Mouse (Mus musculus) myocyte (in vitro differentiated cells): Measurements from ENCODE around the gene Herpud1.

Source experiments
- E2F4 ChIP-seq: IDR thresholded peaks from one replicate; pipeline ENCODE4 v1.6.1; 2011; ENCODE audit warnings: mild to moderate bottlenecking, control low read depth, moderate library complexity; ENCODE audit not compliant: insufficient read depth
- MAX ChIP-seq: IDR thresholded peaks from one replicate; pipeline ENCODE4 v1.6.1; 2011; ENCODE audit warnings: low read depth, mild to moderate bottlenecking, control low read depth
- MYOD1 ChIP-seq, 3 experiments: IDR thresholded peaks; one replicate each; pipeline ENCODE4 v1.6.1; 2011; ENCODE audit warnings: control low read depth in 2 of 3, low read depth in 2 of 3, mild to moderate bottlenecking in 2 of 3, moderate library complexity in 1 of 3; ENCODE audit not compliant: insufficient read length in 2 of 3, control insufficient read depth in 1 of 3
- MYOG ChIP-seq, 3 experiments: IDR thresholded peaks; one replicate each; pipeline ENCODE4 v1.6.1; 2011; ENCODE audit warnings: control low read depth in 2 of 3, low read depth in 2 of 3, mild to moderate bottlenecking in 2 of 3; ENCODE audit not compliant: insufficient read length in 2 of 3, control insufficient read depth in 1 of 3, insufficient read depth in 1 of 3
- POLR2A ChIP-seq: IDR thresholded peaks from one replicate; pipeline ENCODE4 v1.6.1; 2011; ENCODE audit warnings: low read depth, mild to moderate bottlenecking, control low read depth, moderate library complexity; ENCODE audit not compliant: insufficient read length
- POLR2AphosphoS2 ChIP-seq: IDR thresholded peaks from one replicate; pipeline ENCODE4 v1.6.1; 2011; ENCODE audit warnings: low read depth, control low read depth; ENCODE audit not compliant: insufficient read length
- REST ChIP-seq: IDR thresholded peaks from one replicate; pipeline ENCODE4 v1.6.1; 2011; ENCODE audit warnings: mild to moderate bottlenecking, control low read depth, moderate library complexity; ENCODE audit not compliant: insufficient read depth, insufficient read length
- SRF ChIP-seq: IDR thresholded peaks from one replicate; pipeline ENCODE4 v1.6.1; 2011; ENCODE audit warnings: low read depth; ENCODE audit not compliant: control insufficient read depth, insufficient read length
- TCF12 ChIP-seq: IDR thresholded peaks from one replicate; pipeline ENCODE4 v1.6.1; 2011; ENCODE audit warnings: mild to moderate bottlenecking, control low read depth; ENCODE audit not compliant: poor library complexity, insufficient read depth, severe bottlenecking
- TCF3 ChIP-seq: IDR thresholded peaks from one replicate; pipeline ENCODE4 v1.6.1; 2011; ENCODE audit warnings: low read depth, control low read depth; ENCODE audit not compliant: insufficient read length
- USF1 ChIP-seq: IDR thresholded peaks from one replicate; pipeline ENCODE4 v1.6.1; 2011; ENCODE audit warnings: low read depth, mild to moderate bottlenecking, control low read depth, moderate library complexity

DNA sequence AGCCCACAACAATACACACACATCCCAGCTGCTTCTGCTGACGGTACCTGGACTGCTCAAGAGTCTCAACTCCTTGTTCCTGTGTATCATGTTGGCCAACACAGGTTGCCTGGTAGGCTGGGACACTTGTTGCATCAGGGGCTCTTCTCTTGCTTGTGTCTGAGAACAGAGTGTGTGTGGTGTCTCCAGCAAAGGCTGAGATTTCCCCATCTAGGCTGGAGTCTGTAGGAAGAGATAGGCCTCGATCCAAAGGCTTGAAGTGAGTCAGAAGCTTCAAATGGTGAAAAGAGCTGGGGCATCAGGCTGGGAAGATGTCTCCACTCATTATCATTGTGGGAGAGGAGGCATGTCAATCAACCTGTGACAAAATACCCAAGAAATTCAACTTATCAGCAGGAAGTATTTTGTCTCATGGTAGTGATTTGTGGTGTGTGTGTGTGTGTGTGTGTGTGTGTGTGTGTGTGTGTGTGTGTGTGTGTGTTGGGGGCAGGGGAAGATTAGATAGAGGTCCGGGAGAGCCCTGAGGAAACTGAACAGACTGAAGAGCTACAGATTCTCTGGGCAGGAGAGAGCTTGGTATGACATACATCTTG is 13.2 kb downstream of the Herpud1 start:
- no peak for TF ChIP-seq POLR2A
- peak; percentile 41 for TF ChIP-seq POLR2AphosphoS2
- no peak for TF ChIP-seq MAX
- TF ChIP-seq MYOD1 (IDR thresholded peaks at IDR 0.05; ENCODE audit: control insufficient read depth in 1 of 3, insufficient read length in 2 of 3, low read depth in 2 of 3): no peak
- no peak for TF ChIP-seq USF1
- no peak for TF ChIP-seq TCF3
- TF ChIP-seq TCF12: no peak
- no peak for TF ChIP-seq REST
- TF ChIP-seq MYOG (IDR thresholded peaks at IDR 0.05; ENCODE audit: control insufficient read depth in 1 of 3, insufficient read depth in 1 of 3, insufficient read length in 2 of 3, low read depth in 2 of 3): no peak
- no peak for TF ChIP-seq E2F4
- TF ChIP-seq SRF: no peak
